Mouse (Mus musculus) A20 (cell line): ENCODE measurements around the gene C2.
"Not testable (repeated sequence)": the region's sequence is repeated elsewhere in the genome, so short reads cannot be mapped to it uniquely, and the experiment has no call there.

ENCODE experiments used
- DNase-seq: peaks from one replicate; pipeline ENCODE4 v3.0.0-alpha.2; 2011; ENCODE audit warnings: low read depth, low spot score

Gene C2

GRCm38 (mm10) chr17:34911945-34912351, 13.9 kb upstream of the C2 start:
- peak; percentile 82 for DNase-seq

- DNase-seq, result no peak
Observed at GRCm38 (mm10) chr17:34910982-34911381, 12.9 kb upstream of the C2 start.

- DNase-seq, result no peak
Observed at GRCm38 (mm10) chr17:34902895-34903294, 4.8 kb upstream of the C2 start.

GRCm38 (mm10) chr17:34901948-34902347, 3.9 kb upstream of the C2 start:
- not testable (repeated sequence) for DNase-seq

DNA sequence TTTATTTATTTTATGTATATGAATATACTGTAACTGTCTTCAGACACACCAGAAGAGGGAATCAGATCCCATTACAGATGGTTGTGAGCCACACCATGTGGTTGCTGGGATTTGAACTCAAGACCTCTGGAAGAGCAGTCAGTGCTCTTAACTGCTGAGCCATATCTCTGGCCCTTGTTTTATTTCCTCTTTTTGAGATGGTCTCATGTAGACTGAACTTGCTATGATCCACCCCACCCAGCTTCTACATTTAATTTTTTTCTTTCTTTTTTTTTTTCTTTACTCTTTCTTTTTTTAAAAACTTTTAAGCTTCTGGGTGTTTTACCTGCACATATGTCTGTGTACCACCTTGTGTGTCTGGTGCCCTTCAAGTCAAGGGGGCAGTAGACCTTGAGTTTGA, 2.8 kb upstream of the C2 start:
- DNase-seq, result peak; percentile 44

DNA sequence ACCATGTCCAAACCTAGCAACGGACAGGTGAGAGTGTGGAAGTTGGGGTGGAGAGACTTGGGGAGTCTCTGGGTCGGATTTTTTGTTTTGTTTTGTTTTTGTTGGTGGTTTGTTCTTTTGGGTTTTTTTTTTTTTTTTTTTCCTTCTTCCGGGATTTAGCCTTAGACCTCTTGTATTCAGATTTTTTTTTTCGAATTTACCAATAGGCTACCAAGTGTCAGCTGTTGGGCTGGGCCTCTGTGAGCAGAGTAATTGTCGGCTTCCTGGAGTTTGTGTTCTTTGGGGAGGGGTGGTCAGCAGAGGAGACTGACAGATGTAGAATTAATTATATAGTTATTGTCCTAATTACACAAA, 1.8 kb upstream of the C2 start:
- no peak for DNase-seq

GRCm38 (mm10) chr17:34899053-34899889, 1.2 kb upstream of the C2 start:
- peak; percentile 84 for DNase-seq

GRCm38 (mm10) chr17:34898706-34899052, 614 bp upstream of the C2 start:
- no peak for DNase-seq

GRCm38 (mm10) chr17:34897373-34898159, 499 bp downstream of the C2 start:
- no peak for DNase-seq

DNA sequence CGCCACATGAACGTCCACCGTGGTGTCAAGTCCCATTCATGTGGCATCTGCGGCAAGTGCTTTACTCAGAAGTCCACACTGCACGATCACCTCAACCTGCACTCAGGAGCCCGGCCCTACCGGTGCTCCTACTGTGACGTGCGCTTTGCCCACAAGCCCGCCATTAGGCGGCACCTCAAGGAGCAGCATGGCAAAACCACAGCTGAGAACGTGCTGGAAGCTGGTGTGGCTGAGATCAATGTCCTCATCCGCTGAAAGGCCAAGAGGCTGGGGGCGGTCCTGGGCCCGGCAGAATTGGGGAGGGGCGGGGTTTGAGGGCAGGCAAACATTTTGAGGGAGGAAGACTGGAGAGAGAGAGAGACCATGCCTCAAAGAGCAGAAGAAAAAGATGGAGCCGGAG, 1.7 kb downstream of the C2 start:
- peak; percentile 60 for DNase-seq

DNA sequence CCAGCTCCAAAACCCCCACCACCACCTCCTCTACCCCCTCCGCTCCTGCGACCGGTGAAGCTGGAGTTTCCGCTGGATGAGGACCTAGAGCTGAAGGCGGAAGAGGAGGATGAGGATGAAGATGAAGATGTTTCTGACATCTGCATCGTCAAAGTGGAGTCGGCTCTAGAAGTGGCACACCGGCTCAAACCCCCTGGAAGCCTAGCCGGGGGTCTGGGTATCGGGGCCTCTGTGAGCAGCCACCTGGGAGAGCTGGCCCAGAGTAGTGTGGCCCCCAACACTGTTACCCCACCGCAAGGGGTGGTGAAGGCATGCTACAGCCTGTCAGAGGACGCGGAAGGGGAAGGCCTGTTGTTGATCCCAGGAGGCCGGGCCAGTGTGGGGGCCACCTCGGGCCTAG, 2.3 kb downstream of the C2 start:
- peak; percentile 17 for DNase-seq

DNA sequence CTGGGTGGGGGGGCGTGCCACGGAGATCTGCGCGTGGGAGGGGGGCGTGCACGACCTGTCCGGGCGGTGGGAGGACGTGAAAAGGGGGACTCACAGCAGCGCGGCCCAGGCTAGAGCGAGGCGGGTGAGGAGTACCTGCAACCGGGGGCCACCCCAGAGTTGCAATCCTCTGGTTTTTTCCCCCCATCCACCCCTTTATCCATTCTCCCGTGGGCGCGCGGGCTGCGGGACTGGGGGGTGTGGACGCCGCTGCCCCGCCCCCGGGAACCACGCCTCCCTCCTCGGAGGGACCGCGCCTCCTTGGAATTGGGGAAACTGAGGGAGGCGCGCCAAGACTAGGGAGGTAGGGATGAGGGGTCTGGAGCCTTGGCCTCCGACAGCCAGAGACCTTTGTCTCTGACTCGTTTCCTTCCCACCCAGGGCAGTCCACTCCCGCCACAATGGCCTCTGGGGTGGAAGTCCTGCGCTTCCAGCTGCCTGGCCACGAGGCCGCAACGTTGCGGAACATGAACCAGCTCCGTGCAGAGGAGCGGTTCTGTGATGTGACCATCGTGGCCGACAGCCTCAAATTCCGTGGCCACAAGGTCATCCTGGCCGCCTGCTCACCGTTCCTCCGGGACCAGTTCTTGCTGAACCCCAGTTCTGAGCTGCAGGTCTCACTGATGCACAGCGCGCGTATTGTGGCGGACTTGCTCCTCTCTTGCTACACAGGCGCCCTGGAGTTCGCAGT, 3.1 kb downstream of the C2 start:
- peak; percentile 43 for DNase-seq

DNA sequence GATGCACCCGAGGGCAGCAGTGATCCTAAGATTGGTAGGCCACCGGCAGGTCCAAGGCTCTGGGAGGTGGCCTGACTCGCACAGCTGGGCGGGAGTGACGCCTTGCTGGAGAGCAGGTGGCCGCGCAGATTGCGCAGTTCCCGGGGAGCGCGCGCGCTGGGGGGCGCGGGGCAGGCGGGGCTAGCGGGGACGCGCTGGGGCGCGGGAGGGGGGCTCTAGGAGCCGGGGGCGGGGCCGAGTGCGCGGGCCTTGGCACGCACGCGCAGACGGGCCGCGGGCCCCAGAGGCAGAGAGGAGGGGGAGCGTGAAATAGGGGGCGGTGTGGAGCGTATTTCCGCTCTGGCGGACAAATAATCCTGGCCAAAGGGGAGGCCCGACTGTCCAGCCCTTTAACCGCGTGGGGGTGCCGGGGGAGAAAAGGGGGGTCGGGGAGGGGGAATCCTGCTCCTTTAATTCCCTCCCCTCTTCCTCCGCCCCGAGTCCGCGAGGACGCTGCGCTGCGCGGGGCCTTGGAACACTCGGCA, 3.9 kb downstream of the C2 start:
- peak; percentile 96 for DNase-seq

GRCm38 (mm10) chr17:34893072-34893824, 4.8 kb downstream of the C2 start:
- DNase-seq, result no peak

- DNase-seq, result peak; percentile 52
Observed at GRCm38 (mm10) chr17:34891377-34891776, 6.7 kb downstream of the C2 start.

GRCm38 (mm10) chr17:34890074-34890743, 7.9 kb downstream of the C2 start:
- DNase-seq, result no peak

DNA sequence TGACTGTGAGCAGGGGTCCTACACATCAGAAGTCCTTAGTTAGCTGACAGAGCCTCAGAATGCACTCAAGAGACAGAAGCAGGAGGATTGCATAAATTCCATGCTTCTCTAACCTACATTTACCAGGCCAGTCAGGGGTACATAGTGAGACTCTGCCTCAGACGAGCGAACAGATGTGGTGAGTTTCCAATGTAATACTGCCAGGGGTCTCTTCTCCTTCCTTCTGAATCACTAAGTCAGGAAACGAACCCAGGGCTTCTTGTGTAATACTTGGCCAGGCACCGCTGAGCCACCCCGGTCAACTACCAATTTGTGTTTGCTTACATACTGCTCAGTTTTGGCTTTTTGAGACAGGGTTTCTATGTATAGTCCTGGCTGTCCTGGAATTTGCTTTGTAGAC, 10.1 kb downstream of the C2 start:
- no peak for DNase-seq

- no peak for DNase-seq
Observed at GRCm38 (mm10) chr17:34885615-34886014, 12.4 kb downstream of the C2 start.

DNA sequence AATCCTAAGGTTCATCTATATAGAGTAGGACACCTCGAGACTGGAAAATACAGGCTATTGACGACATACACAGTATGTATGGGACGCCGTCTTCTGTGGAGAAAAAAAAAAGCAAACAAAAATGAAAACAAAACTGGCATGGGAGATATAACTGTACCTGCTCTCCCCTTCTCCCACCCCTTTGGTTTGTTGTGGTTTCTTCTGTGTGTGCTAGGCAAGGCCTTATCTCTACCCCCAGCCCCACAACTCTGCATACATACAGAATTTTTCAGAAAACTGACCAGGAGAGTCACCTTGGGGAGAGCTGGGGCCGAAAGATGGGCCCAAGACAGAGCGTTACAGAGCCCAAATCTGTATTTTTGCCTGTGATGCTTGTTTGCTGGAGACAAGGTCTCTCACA, 13.4 kb downstream of the C2 start:
- no peak for DNase-seq

DNA sequence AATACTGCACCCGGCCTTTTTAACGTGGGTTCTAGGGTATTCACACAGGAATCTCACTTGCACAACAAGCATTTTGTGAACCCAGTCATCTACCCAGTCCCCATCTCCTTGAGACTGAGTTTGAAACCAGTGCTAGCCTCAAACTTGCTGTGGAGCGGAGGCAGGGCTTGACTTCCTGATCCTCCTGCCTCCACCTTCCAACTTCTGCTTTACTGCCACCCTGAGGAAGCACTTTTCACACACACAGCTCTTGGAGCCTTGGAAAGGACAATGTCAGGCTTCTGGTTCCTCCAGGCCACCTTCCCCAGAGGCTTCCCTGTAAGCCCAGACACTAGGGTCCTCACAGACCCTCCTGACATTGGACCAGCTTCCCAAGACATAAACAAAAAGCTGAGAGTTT, 14.7 kb downstream of the C2 start:
- no peak for DNase-seq
